Mouse (Mus musculus) megakaryocyte-erythroid progenitor cell, adult 5-6 weeks (primary cell): Measurements from ENCODE around the gene Camk1d. TPM values are rescaled to one million over a fixed set of nuclear protein-coding genes. Genes with fewer than 3 reads are reported as not detected.
"Not testable (repeated sequence)": the region's sequence is repeated elsewhere in the genome, so short reads cannot be mapped to it uniquely, and the experiment has no call there.

Source experiments
- ATAC-seq: replicated peaks from 2 replicates; pipeline ENCODE4 v1.8.0; 2016; ENCODE audit warnings: mild to moderate bottlenecking, inconsistent platforms; ENCODE audit not compliant: severe bottlenecking, poor library complexity, low FRiP score, low TSS enrichment
- total RNA-seq, 2 experiments: library from RNA; stranded (forward) in 1 of 2; stranded (reverse) in 1 of 2; fragments of 200-1000, 215-1000 nt in 1 of 2; fragments of >200 nt in 1 of 2; fragmentation: Nextera tagmentation in 1 of 2; gene quantifications; 2 replicates each; pipeline ENCODE4 v1.2.3; 2014 to 2017

Camk1d gene
- total RNA-seq, 2 experiments from 2014 or later, result 3.7 to 3.9 TPM

DNA sequence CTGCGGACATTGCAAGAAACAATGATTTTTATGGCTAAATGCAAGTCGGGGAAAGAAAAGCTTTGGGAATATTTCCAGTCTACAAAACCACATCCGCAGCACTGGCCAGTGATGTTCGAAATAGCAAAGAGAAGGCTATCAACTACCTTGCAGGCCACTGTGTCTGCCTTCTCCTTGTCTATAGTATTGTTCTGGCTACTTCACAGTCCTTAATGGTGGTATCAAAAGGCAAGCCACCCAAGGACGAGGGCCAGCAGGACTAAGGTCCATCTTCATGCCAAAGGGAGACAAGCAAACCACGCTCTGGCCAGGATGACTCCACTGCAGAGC is 82.0 kb downstream of the Camk1d start:
- no peak for ATAC-seq

GRCm38 (mm10) chr2:5631676-5632354 is 82.5 kb downstream of the Camk1d start:
- no peak for ATAC-seq

DNA sequence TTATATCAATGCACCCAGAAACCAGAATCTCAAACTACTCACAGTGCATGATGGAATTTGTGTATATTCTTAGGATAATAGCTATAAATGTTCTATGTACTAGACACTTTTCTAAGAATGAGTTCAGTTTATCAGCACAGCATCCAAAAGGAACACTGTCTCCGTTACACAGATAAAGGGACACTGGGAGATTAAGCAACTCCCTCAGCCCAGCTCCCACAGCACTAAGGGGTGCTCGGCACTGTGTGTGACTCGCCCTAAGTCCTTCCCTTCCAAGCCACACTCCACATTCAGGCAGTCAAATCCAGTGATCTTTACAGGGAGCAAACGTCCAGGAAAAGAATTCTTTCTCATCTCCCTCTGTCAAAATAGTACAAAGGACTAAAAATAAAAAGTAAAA is 83.6 kb downstream of the Camk1d start:
- no peak for ATAC-seq

GRCm38 (mm10) chr2:5624379-5624778 is 89.9 kb downstream of the Camk1d start:
- ATAC-seq, result peak; percentile 80

GRCm38 (mm10) chr2:5618361-5618896 is 95.9 kb downstream of the Camk1d start:
- ATAC-seq, result no peak

GRCm38 (mm10) chr2:5614896-5615295 is 99.4 kb downstream of the Camk1d start:
- ATAC-seq, result peak; percentile 68

GRCm38 (mm10) chr2:5614308-5614705 is 100.0 kb downstream of the Camk1d start:
- no peak for ATAC-seq

GRCm38 (mm10) chr2:5613651-5614307 is 100.5 kb downstream of the Camk1d start:
- ATAC-seq, result peak; percentile 53

- no peak for ATAC-seq
These were observed 102.7 kb downstream of the Camk1d start for GRCm38 (mm10) chr2:5611601-5612000.

DNA sequence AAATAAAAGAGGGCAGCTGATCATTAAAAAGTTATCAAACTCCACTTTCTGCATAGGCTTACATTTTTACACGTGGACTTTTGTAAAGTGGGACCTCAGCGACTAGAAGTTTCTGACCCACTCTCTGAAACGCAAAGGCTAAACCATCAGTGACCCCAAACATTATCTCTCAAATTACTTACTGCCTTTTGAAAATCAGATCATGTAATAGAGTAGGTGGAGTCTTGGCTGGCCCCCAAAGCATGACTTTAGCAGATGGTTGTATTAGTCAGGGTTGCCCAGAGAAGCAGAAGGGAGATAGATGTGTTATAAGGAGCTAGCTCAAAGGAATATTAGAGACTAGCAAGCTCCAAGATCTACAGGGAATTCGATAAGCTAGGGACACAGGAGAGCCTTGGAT is 103.8 kb downstream of the Camk1d start:
- no peak for ATAC-seq

DNA sequence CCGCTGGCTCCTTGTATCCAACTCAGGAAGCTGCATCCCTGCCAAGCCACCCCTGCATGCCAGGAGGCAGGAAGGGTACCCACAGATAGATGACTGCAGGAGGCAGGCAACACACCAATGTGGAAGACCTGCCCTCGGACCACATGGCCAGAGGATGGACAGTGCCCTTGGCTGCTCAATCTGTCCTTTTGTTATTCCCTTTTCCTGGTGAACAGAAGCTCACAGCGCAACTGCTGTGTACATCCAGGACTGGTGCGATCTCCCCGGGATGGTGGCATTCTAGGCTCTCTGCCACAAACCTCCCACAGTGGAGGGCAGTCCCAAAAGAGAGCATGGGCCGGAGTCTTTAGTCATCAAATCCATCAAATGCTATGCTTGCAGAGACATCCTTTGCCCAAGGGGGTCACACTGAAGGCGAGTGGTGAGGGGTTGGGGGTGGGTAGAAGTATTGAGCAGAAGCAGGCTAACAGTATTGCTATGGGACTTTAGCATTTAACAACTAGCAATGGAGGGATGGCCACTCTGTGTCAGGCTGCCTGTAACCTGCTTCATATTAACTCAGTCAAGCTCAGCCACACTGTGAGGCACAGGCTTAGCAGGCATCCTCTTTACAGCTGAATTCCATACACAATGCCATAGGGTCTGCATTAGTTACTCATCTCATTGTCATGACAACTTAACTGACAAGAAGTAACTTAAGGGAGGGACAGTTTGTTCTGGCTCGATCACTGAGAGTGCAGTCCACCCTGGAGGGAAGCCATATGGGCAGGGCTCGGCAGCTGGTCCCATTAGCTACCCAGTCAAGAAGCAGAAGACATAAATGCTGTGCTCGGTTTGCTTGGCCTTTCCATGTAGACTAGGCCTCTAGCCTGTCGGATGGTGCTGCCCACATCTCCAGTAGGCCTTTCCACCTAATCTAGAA is 106.1 kb downstream of the Camk1d start:
- no peak for ATAC-seq

DNA sequence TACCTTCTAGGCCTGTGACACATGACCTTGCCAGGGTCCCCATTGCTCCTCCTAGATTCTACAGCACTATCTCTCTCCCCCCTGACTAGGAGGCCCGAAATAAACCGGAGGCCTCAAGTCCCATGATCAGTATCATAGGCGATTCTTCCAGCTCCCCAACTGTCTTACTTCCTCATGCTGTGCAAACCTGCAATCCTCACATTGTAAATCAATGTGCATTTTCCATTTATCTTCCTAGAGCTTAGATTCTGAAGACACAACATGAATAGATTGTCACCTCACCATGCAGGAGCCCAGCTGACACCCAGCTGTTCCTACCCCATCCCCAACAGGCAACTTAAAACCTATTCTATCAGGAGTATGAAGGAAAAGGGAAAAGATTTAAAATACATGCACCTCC is 108.5 kb downstream of the Camk1d start:
- ATAC-seq, result no peak

DNA sequence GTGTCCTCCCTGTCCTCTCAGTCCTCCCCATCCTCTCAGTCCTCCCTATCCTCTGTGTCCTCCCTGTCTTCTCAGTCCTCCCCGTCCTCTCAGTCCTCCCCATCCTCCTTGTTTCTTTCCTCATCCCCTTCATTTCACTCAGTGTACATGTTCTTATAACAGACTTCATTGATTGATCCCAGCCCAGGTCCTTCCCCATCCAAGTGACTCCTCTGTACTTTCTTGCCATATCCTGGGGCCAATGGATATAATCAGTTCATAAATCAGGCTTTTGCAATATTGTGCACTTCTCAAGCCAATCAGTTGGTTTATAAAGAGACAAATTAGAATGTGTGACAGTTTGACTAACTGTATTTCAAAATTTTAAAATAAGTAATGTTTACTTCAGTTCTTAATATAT is 112.3 kb downstream of the Camk1d start:
- ATAC-seq, result no peak

- not testable (repeated sequence) for ATAC-seq
These were observed 113.1 kb downstream of the Camk1d start for GRCm38 (mm10) chr2:5601243-5601642.

- ATAC-seq, result no peak
These were observed 113.9 kb downstream of the Camk1d start for GRCm38 (mm10) chr2:5600183-5600962.

DNA sequence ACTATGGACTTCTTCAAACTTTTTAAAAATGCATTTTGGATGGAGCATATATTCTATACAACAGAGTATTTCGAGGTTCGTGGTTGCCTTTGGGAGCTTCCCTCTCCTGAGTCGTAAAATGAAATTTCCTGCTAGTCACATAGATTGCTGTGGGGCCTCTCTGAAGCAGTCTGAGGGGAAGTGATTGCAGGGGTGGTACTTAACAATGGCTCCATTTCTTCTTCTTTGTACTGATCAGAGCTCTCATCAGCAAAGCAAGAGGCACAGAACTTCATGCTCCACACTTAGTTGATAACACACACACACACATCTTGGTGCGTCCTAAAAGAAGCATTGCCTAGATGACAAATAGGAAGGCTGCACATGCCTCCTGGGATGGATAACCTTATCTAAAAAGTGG is 114.6 kb downstream of the Camk1d start:
- no peak for ATAC-seq

- no peak for ATAC-seq
These were observed 115.8 kb downstream of the Camk1d start for GRCm38 (mm10) chr2:5598533-5598932.

DNA sequence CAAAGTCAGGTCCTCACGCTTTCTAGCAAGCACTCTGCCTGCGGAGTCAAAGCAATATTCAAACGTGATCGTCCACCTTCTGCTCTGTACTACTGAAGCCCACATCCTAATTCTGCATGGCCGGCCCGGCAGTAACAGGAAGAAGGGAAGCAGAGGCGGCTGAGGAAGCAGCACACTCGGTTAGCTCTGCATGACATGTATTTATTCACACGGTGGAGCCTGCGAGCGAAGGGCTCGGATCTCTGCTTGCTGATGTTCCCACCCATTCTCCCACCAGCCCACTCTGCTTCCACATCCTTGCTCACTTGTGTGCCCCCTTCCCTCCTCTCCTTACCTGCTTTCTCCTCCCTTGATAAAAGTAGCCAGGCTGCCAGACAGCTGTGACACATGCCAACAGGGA is 117.4 kb downstream of the Camk1d start:
- no peak for ATAC-seq

DNA sequence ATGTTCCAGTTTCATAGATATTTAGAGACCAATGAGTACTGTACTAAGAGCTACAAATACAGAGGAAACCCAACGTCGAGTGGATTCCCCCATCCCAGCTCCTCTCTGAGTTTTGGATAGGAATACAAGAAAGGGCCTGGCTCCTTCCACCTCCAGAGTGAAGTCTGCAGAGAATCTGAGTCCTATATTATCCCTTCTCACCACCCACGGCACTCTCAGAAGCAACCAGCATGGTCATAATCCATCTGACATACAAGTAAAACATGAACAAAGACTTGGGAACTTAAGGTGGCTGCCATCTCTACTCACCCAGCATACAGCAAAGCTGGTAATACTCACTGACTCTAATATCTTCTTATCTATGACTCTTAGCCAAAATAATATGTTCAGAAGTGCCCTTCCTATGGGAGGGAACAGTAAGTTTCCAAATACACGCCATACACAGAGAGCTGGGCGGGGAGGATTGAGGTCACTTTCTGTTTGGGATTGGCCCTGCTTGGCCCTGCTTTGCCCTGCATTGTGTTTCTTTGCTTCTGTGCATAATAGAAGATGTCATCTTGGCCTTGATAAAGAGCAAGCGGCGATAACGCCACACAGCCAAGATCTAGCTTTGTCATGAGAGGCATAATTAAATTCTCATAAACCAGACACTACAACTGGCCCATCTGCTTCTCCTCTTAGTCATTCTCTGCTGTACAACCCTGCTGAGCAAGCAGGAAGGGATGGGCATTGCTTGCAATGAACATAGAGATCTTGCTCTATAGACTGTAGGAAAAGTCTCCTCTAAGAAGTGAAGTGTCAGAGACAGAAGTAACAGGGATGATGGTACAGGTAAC is 118.7 kb downstream of the Camk1d start:
- no peak for ATAC-seq
